Mouse (Mus musculus) liver, embryonic 14.5 days (tissue): ENCODE measurements around the gene Gadd45g. TPM values are rescaled to one million over a fixed set of nuclear protein-coding genes. Genes with fewer than 3 reads are reported as not detected.
"Not testable (repeated sequence)": the region's sequence is repeated elsewhere in the genome, so short reads cannot be mapped to it uniquely, and the experiment has no call there.

Source experiments
- ATAC-seq: fragments of 200-750 bp; cut with Nextera tagmentation; 2 replicates; pipeline ENCODE4 v1.8.0; 2017; ENCODE audit warnings: moderate number of reproducible peaks, mild to moderate bottlenecking, moderate library complexity; ENCODE audit not compliant: insufficient read depth
- DNase-seq, 3 experiments: peaks; one replicate each; pipeline ENCODE4 v3.0.0-alpha.2; 2012 to 2013; ENCODE audit warnings: low read depth in 3 of 3, low spot score in 3 of 3
- H3K27ac ChIP-seq: fragments of 300-500 bp; sonication (generic); 2 replicates; pipeline ENCODE4 v1.5.1; 2014; ENCODE audit warnings: moderate library complexity, mild to moderate bottlenecking, control low read depth, inconsistent platforms
- H3K27me3 ChIP-seq: fragments of 300-500 bp; sonication (generic); 2 replicates; pipeline ENCODE4 v1.6.1; 2014; ENCODE audit warnings: mild to moderate bottlenecking, low read length, moderate library complexity; ENCODE audit not compliant: control insufficient read depth, insufficient read depth
- H3K36me3 ChIP-seq: fragments of 300-500 bp; sonication (generic); replicated peaks from 2 replicates; pipeline ENCODE4 v1.6.1; 2014; ENCODE audit warnings: low read depth; ENCODE audit not compliant: control insufficient read depth, insufficient read depth
- H3K4me1 ChIP-seq, 2 experiments: fragments of 200-500 bp in 1 of 2; fragments of 300-500 bp in 1 of 2; sonication (generic) in 1 of 2; replicated peaks; 2 replicates each; pipeline ENCODE4 v1.6.1; 2012 to 2014; ENCODE audit warnings: antibody characterized with exemption in 1 of 2, inconsistent platforms in 1 of 2, low read length in 1 of 2; ENCODE audit not compliant: control insufficient read depth in 2 of 2, insufficient read depth in 2 of 2
- H3K4me2 ChIP-seq: fragments of 300-500 bp; sonication (generic); 2 replicates; pipeline ENCODE4 v1.6.1; 2014; ENCODE audit warnings: low read depth, mild to moderate bottlenecking, control low read depth, moderate library complexity
- H3K4me3 ChIP-seq, 2 experiments: fragments of 200-500 bp in 1 of 2; fragments of 300-500 bp in 1 of 2; sonication (generic) in 1 of 2; 2 replicates each; pipeline ENCODE4 v1.5.1; 2012 to 2014; ENCODE audit warnings: low read depth in 2 of 2, low read length in 2 of 2, mild to moderate bottlenecking in 2 of 2, control low read depth in 1 of 2, inconsistent platforms in 1 of 2, moderate library complexity in 1 of 2; ENCODE audit not compliant: insufficient read depth in 1 of 2
- H3K9ac ChIP-seq: fragments of 300-500 bp; sonication (generic); replicated peaks from 2 replicates; pipeline ENCODE4 v1.6.1; 2014; ENCODE audit warnings: mild to moderate bottlenecking, control low read depth, moderate library complexity
- H3K9me3 ChIP-seq: fragments of 300-500 bp; sonication (generic); 2 replicates; pipeline ENCODE4 v1.6.1; 2016; ENCODE audit warnings: low read length, mixed read lengths; ENCODE audit not compliant: control insufficient read depth
- CTCF ChIP-seq: IDR thresholded peaks from 2 replicates; pipeline ENCODE4 v1.5.1; 2016; ENCODE audit warnings: antibody characterized with exemption, low read depth, control low read depth
- EP300 ChIP-seq: IDR thresholded peaks from 2 replicates; pipeline ENCODE4 v1.6.1; 2016; ENCODE audit warnings: antibody characterized with exemption, low read depth
- WGBS: fragments of 180-500 bp; shearing (Covaris S2); extraction: QIAGEN DNeasy Blood & Tissue Kit; methylation state at CpG from one replicate; pipeline ENCODE4 v1.1.7; 2014; ENCODE audit not compliant: insufficient replicate concordance; 5-methylcytosine and 5-hydroxymethylcytosine counted together
- polyA plus RNA-seq, 2 experiments: library from polyadenylated mRNA; depleted of rRNA in 1 of 2; stranded (reverse) in 1 of 2; unstranded in 1 of 2; fragments of >200 nt; fragmentation: Nextera tagmentation in 1 of 2; extraction: Ambion mirVana in 1 of 2; gene quantifications; 2 replicates each; pipeline versions ENCODE4 v1.2.1 to v1.2.3; 2012 to 2014

The Gadd45g gene
- polyA plus RNA-seq, 2 experiments, result 12.7 to 14.4 TPM

- not testable (repeated sequence) for H3K27me3 ChIP-seq, H3K36me3 ChIP-seq, H3K9me3 ChIP-seq, H3K4me2 ChIP-seq, H3K9ac ChIP-seq, DNase-seq, H3K27ac ChIP-seq, H3K4me3 ChIP-seq
- peak; percentile 28; the same call in 1 of the 2 replicates for ATAC-seq
- TF ChIP-seq CTCF, result peak; percentile 68
- H3K4me1 ChIP-seq, result peaks cover 3 to 21% of the 10 kb centered on the region in 2 experiments; a peak in 3 of 4 replicates
- 44% methylated on average over 8 of the region's 8 CpGs for WGBS
Measured at GRCm38 (mm10) chr13:51834024-51834423, 12.5 kb upstream of the Gadd45g start.

GRCm38 (mm10) chr13:51834520-51834919 lies 12.0 kb upstream of the Gadd45g start:
- Histone ChIP-seq H3K27ac (no peak overlapping the region), H3K36me3 (no peaks in the 10 kb centered on the region), H3K9ac (no peak overlapping the region), H3K4me3 (no peak overlapping the region), H3K9me3 (no peaks in the 10 kb centered on the region), H3K4me2 (no peak overlapping the region), H3K4me1 (peaks cover 3 to 21% of the 10 kb centered on the region in 2 experiments; a peak in 3 of 4 replicates), H3K27me3 (no peaks in the 10 kb centered on the region)
- 0 out of 2 replicates have a peak, but pooled peaks have one; percentile 8 for TF ChIP-seq EP300
- no peak for TF ChIP-seq CTCF
- ATAC-seq, result 0 out of 2 replicates have a peak, but pooled peaks have one; percentile 25
- DNase-seq, result no peak
- WGBS, result 12% methylated on average over 2 of the region's 2 CpGs

- 62% methylated on average over 4 of the region's 4 CpGs for WGBS
- H3K36me3 ChIP-seq, H3K27me3 ChIP-seq, H3K4me3 ChIP-seq, H3K4me2 ChIP-seq, H3K27ac ChIP-seq, H3K9ac ChIP-seq, DNase-seq, H3K9me3 ChIP-seq, ATAC-seq: not testable (repeated sequence)
- H3K4me1 ChIP-seq, result peaks cover 7 to 24% of the 10 kb centered on the region in 2 experiments; a peak in 3 of 4 replicates
Measured at GRCm38 (mm10) chr13:51835208-51835607, 11.3 kb upstream of the Gadd45g start.

GRCm38 (mm10) chr13:51837402-51837801 lies 9.1 kb upstream of the Gadd45g start:
- no peak for DNase-seq
- no peak overlapping the region for H3K9ac ChIP-seq
- H3K27me3 ChIP-seq, result no peaks in the 10 kb centered on the region
- no peaks in the 10 kb centered on the region for H3K36me3 ChIP-seq
- H3K27ac ChIP-seq, result no peak overlapping the region
- no peak for TF ChIP-seq EP300
- no peak for TF ChIP-seq CTCF
- peaks cover 28 to 46% of the 10 kb centered on the region in 2 experiments for H3K4me1 ChIP-seq
- no peaks in the 10 kb centered on the region for H3K9me3 ChIP-seq
- WGBS, result 11% methylated on average over 5 of the region's 5 CpGs
- ATAC-seq, result no peak
- H3K4me2 ChIP-seq, result no peak overlapping the region
- H3K4me3 ChIP-seq, result no peak overlapping the region

- Histone ChIP-seq H3K27ac (no peak overlapping the region), H3K9me3 (no peaks in the 10 kb centered on the region), H3K4me2 (no peak overlapping the region), H3K27me3 (no peaks in the 10 kb centered on the region), H3K36me3 (no peaks in the 10 kb centered on the region), H3K4me3 (no peak overlapping the region), H3K9ac (no peak overlapping the region), H3K4me1 (peaks cover 38 to 49% of the 10 kb centered on the region in 2 experiments)
- TF ChIP-seq CTCF (peak; percentile 93), EP300 (no peak)
- ATAC-seq (no peak), DNase-seq (peak in 1 of 3 experiments; percentile 61)
- 4% methylated on average over 8 of the region's 8 CpGs for WGBS
Measured at GRCm38 (mm10) chr13:51839250-51840026, 7.0 kb upstream of the Gadd45g start.
